Mouse (Mus musculus): ENCODE results near the gene Ppm1f.

GRCm38 (mm10) chr16:16918441-16919117 is 22.3 kb downstream of the Ppm1f start:
- TF ChIP-seq CTCF (IDR thresholded peaks at IDR 0.05; ENCODE audit: low read depth, low read length) (no peak), POLR2A (IDR thresholded peaks at IDR 0.05; ENCODE audit: extremely low read depth, insufficient read depth, low read length) (no peak)
